Mouse (Mus musculus): ENCODE results near the gene D430042O09Rik. TPM values are rescaled to one million over a fixed set of nuclear protein-coding genes. Genes with fewer than 3 reads are reported as not detected.

D430042O09Rik gene
- total and polyA plus RNA-seq, 2 experiments from 2014 or later: 4.6 to 19.8 TPM

DNA sequence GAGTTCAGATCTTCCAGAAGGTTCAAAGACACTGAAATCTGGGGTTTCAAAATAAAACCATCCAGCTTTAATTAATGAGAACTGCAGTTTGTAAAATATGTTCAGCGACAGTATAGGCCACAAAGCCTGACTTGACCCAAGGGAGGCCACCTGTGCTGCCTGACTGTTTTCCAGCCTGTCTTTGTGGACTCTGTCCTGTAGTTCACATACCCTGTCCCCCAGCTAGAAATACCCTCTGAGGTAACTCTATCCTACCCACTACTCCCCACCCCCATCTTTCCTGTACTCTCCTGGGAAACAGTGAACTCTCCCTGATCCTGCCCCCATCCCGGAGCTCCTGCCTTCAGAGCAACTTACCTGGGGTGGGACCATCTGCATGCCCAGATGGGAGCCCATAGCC is 175.5 kb downstream of the D430042O09Rik start:
- Histone ChIP-seq H3K4me3 (ENCODE audit: low read depth, low read length) (no peak overlapping the region), H3K27ac (ENCODE audit: low read depth, low read length) (no peak overlapping the region), H3K9me3 (ENCODE audit: low read length) (no peaks in the 10 kb centered on the region), H3K36me3 (ENCODE audit: insufficient read depth) (no peaks in the 10 kb centered on the region), H3K4me1 (ENCODE audit: insufficient read depth) (peaks cover 7% of the 10 kb centered on the region; the same call in 1 of the 2 replicates), H3K9ac (no peak overlapping the region), H3K4me2 (ENCODE audit: low read depth) (no peak overlapping the region), H3K27me3 (ENCODE audit: insufficient read depth, low read length) (no peaks in the 10 kb centered on the region)
- no peak for ATAC-seq
- no peak for DNase-seq
- WGBS: 86% methylated on average over 2 of the region's 2 CpGs
- TF ChIP-seq CTCF (IDR thresholded peaks at IDR 0.05; ENCODE audit: low read depth): no peak

DNA sequence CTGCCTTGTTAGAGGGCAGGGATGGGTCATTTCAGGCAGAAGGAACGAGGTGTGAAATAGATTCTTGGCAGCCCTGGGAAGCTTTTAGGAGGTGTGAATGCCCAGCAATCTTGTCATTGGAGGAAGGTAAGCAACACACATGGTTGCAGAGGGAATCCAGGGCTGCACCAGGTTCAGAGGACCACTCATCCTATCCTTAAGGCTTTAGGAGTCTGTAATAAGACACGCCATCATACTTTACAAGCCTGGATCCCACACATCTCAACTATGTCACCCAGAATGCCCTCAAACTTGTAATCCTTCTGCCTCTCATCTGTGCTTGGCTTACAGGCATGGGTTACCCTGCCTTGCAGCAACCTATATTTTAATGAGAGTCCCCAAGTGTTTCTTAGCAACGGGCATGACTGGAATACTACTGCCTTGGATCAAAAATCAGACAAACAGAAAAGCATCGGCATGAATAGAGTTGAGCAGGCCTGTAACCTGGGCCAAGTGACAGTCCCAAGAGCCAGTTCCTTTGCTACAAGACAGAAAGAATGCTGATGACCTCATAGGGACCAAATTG is 178.5 kb downstream of the D430042O09Rik start:
- Histone ChIP-seq H3K27me3 (ENCODE audit: insufficient read depth, low read length) (no peaks in the 10 kb centered on the region), H3K4me2 (ENCODE audit: low read depth) (no peak overlapping the region), H3K9ac (no peak overlapping the region), H3K36me3 (ENCODE audit: insufficient read depth) (no peaks in the 10 kb centered on the region), H3K9me3 (ENCODE audit: low read length) (no peaks in the 10 kb centered on the region), H3K4me3 (ENCODE audit: low read depth, low read length) (no peak overlapping the region), H3K4me1 (ENCODE audit: insufficient read depth) (peaks cover 7% of the 10 kb centered on the region; the same call in 1 of the 2 replicates), H3K27ac (ENCODE audit: low read depth, low read length) (no peak overlapping the region)
- no peak for TF ChIP-seq CTCF (IDR thresholded peaks at IDR 0.05; ENCODE audit: low read depth)
- peak; percentile 67 for ATAC-seq
- 35% methylated on average over 4 of the region's 4 CpGs for WGBS
- peak; percentile 39 for DNase-seq

DNA sequence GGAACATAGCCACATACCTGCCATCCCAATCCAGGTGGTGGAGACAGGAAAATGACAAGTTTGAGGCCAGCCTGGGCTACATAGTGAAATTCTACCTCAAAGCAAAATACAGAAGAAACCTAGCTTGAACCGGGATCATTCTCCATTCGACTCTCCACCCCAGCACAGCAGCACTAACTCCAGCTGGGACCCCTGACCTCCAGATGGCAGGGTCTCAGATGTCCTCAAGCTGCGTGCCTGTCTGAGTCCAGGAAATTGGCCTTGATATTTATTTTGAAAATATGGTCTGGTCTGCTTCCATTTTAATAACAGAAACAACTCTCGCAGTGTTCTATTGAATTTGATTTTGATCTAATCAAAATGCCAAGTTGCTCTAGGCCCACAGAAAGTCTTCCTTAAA is 179.4 kb downstream of the D430042O09Rik start:
- DNase-seq (no peak), ATAC-seq (no peak)
- Histone ChIP-seq H3K9me3 (ENCODE audit: low read length) (no peaks in the 10 kb centered on the region), H3K27ac (ENCODE audit: low read depth, low read length) (no peak overlapping the region), H3K27me3 (ENCODE audit: insufficient read depth, low read length) (no peaks in the 10 kb centered on the region), H3K4me3 (ENCODE audit: low read depth, low read length) (no peak overlapping the region), H3K9ac (no peak overlapping the region), H3K4me1 (ENCODE audit: insufficient read depth) (peaks cover 7% of the 10 kb centered on the region; the same call in 1 of the 2 replicates), H3K4me2 (ENCODE audit: low read depth) (no peak overlapping the region), H3K36me3 (ENCODE audit: insufficient read depth) (no peaks in the 10 kb centered on the region)
- TF ChIP-seq CTCF (IDR thresholded peaks at IDR 0.05; ENCODE audit: low read depth): no peak
- 79% methylated on average over 4 of the region's 4 CpGs for WGBS

DNA sequence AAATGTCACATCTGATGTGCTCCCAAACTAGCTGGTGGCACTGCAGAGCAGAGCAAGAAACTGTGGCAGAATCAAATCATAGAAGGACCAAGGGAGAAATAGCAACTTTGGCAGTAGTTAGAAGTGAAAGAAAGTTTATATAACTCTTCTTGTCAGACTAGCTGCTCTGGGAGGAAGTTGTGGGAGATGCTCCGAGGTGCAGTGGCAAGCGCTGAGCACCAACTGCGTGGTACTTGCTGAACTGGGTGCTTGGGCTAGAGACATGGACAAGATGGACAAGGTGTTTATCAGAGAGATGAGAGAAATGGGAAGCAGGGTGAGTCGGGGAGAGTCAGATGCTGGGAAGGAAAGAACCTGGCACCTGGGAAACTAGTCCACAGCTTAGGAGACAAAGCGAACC is 180.1 kb downstream of the D430042O09Rik start:
- Histone ChIP-seq H3K27ac (ENCODE audit: low read depth, low read length) (no peak overlapping the region), H3K4me1 (ENCODE audit: insufficient read depth) (peaks cover 7% of the 10 kb centered on the region; the same call in 1 of the 2 replicates), H3K27me3 (ENCODE audit: insufficient read depth, low read length) (no peaks in the 10 kb centered on the region), H3K9me3 (ENCODE audit: low read length) (no peaks in the 10 kb centered on the region), H3K4me3 (ENCODE audit: low read depth, low read length) (no peak overlapping the region), H3K9ac (no peak overlapping the region), H3K4me2 (ENCODE audit: low read depth) (no peak overlapping the region), H3K36me3 (ENCODE audit: insufficient read depth) (no peaks in the 10 kb centered on the region)
- WGBS: 91% methylated on average over 5 of the region's 5 CpGs
- DNase-seq (no peak), ATAC-seq (no peak)
- no peak for TF ChIP-seq CTCF (IDR thresholded peaks at IDR 0.05; ENCODE audit: low read depth)

GRCm38 (mm10) chr7:125888373-125888772 is 180.7 kb downstream of the D430042O09Rik start:
- Histone ChIP-seq H3K36me3 (ENCODE audit: insufficient read depth) (no peaks in the 10 kb centered on the region), H3K4me1 (ENCODE audit: insufficient read depth) (peaks cover 7% of the 10 kb centered on the region; the same call in 1 of the 2 replicates), H3K4me2 (ENCODE audit: low read depth) (no peak overlapping the region), H3K4me3 (ENCODE audit: low read depth, low read length) (no peak overlapping the region), H3K9ac (no peak overlapping the region), H3K27me3 (ENCODE audit: insufficient read depth, low read length) (no peaks in the 10 kb centered on the region), H3K9me3 (ENCODE audit: low read length) (no peaks in the 10 kb centered on the region), H3K27ac (ENCODE audit: low read depth, low read length) (no peak overlapping the region)
- ATAC-seq (peak; percentile 69), DNase-seq (peak; percentile 58)
- WGBS: 40% methylated on average over 12 of the region's 12 CpGs
- no peak for TF ChIP-seq CTCF (IDR thresholded peaks at IDR 0.05; ENCODE audit: low read depth)

DNA sequence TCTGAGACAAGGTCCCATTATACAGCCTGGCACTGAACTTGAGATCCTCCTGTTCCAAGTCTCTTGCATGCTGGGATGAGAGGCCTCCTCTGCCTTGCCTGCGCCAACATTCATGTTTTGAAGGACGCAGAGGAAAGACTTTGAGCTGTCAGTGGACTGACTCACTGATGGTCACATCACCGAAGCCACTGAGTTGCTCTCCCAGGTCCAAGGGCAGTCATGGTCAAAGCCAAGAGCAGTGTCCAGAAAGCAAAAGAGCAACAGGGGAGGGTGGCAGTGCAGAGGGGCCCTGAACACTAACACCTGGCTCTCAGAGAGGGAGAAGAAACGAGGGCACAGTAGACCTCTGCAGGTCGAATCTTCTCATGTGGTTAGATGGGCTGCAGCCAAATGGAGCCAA is 185.9 kb downstream of the D430042O09Rik start:
- no peak overlapping the region for H3K4me2 ChIP-seq (ENCODE audit: low read depth)
- no peaks in the 10 kb centered on the region for H3K36me3 ChIP-seq (ENCODE audit: insufficient read depth)
- no peaks in the 10 kb centered on the region for H3K4me1 ChIP-seq (ENCODE audit: insufficient read depth)
- no peak overlapping the region for H3K4me3 ChIP-seq (ENCODE audit: low read depth, low read length)
- ATAC-seq: no peak
- no peak for TF ChIP-seq CTCF (IDR thresholded peaks at IDR 0.05; ENCODE audit: low read depth)
- H3K27ac ChIP-seq (ENCODE audit: low read depth, low read length): no peak overlapping the region
- WGBS: 91% methylated on average over 5 of the region's 5 CpGs
- no peaks in the 10 kb centered on the region for H3K9me3 ChIP-seq (ENCODE audit: low read length)
- H3K9ac ChIP-seq: no peak overlapping the region
- no peaks in the 10 kb centered on the region for H3K27me3 ChIP-seq (ENCODE audit: insufficient read depth, low read length)
- DNase-seq: no peak

DNA sequence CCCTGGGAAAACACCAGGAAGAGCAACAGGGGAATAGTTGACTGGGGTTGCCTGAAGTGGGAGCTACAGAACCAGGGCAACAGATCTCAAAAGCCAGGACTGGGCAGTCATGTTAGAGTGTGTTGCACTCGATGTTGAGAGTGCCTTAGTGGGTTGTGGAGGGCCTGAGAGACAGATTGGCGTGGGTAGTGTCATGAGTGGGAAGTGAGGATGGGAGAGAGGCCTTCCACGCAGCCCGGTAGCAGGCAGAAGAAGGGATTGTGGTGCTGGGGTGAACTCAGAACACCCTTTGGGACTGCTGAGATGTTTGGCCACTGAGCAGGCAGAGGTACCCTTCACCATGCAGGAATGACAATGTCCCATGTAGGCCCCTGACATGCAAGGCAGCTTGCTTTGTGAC is 189.4 kb downstream of the D430042O09Rik start:
- 81% methylated on average over 4 of the region's 4 CpGs for WGBS
- Histone ChIP-seq H3K4me1 (ENCODE audit: insufficient read depth) (no peaks in the 10 kb centered on the region), H3K27me3 (ENCODE audit: insufficient read depth, low read length) (no peaks in the 10 kb centered on the region), H3K27ac (ENCODE audit: low read depth, low read length) (no peak overlapping the region), H3K4me3 (ENCODE audit: low read depth, low read length) (no peak overlapping the region), H3K4me2 (ENCODE audit: low read depth) (no peak overlapping the region), H3K9ac (no peak overlapping the region), H3K9me3 (ENCODE audit: low read length) (no peaks in the 10 kb centered on the region), H3K36me3 (ENCODE audit: insufficient read depth) (no peaks in the 10 kb centered on the region)
- DNase-seq: no peak
- TF ChIP-seq CTCF (IDR thresholded peaks at IDR 0.05; ENCODE audit: low read depth): no peak
- ATAC-seq: no peak

Data from forebrain, postnatal 0 days (tissue).